Mouse (Mus musculus) embryonic facial prominence, embryonic 10.5 days (tissue): ENCODE data around the gene Gtf2ird2. TPM values are rescaled to one million over a fixed set of nuclear protein-coding genes. Genes with fewer than 3 reads are reported as not detected.

ENCODE experiments used
- polyA plus RNA-seq: library from polyadenylated mRNA; unstranded; fragments of >200 nt; fragmentation: Nextera tagmentation; extraction: Ambion mirVana; gene quantifications from 2 replicates; pipeline ENCODE4 v1.2.1, GENCODE M21; 2016

Gtf2ird2 gene
- polyA plus RNA-seq, 1 experiment from 2014 or later = 8.5 TPM

Other genes with a start within 250 kb of the Gtf2ird2 start
- gene Castor2, start 84.3 kb upstream of the Gtf2ird2 start, polyA plus RNA-seq = 7.6 and 8.9 TPM in 2 replicates
- 41.9 and 42.1 TPM in 2 replicates for gene Rcc1l, start 7.2 kb upstream of the Gtf2ird2 start, polyA plus RNA-seq
- gene Ncf1, start 45.6 kb downstream of the Gtf2ird2 start, polyA plus RNA-seq = 1.8 and 2.0 TPM in 2 replicates
- gene Gtf2i, start 130.7 kb downstream of the Gtf2ird2 start, polyA plus RNA-seq = 200 and 207 TPM in 2 replicates